Mouse (Mus musculus): Measurements from ENCODE around the gene Micu2. TPM values are rescaled to one million over a fixed set of nuclear protein-coding genes. Genes with fewer than 3 reads are reported as not detected.

The Micu2 gene
- polyA plus RNA-seq, 2 experiments: 13.6 to 25.6 TPM

DNA sequence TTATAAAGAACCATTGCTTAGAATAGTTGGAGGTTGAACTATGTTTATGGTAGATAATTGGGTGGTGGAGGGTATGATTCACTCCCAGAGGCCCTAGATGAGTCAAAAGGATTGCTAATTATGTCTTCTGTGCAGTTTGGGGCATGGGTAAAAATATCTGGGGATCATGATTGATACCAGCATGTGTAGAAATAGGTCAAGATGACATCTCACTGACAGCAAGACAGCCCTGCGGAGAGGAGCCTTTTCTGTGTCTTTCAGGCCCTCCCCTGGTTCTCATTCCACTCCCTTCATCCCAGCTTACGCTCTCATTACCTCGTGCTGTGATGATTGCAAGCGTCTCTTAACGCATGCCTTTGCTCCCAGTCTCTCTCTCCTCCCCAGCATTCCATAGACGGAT lies 4.8 kb upstream of the Micu2 start:
- Histone ChIP-seq H3K27ac (no peak overlapping the region), H3K9ac (replicated peaks) (no peak overlapping the region), H3K9me3 (ENCODE audit: control insufficient read depth, low read length) (peaks cover 3% of the 10 kb centered on the region; the same call in 1 of the 2 replicates), H3K36me3 (replicated peaks; ENCODE audit: control insufficient read depth, insufficient read depth, low read depth) (no peaks in the 10 kb centered on the region), H3K4me3 (ENCODE audit: insufficient read depth in 1 of 2, low read depth in 2 of 2, low read length in 2 of 2) (no peak overlapping the region), H3K27me3 (ENCODE audit: control insufficient read depth, insufficient read depth, low read length) (no peaks in the 10 kb centered on the region), H3K4me2 (ENCODE audit: low read depth) (no peak overlapping the region), H3K4me1 (replicated peaks; ENCODE audit: control insufficient read depth in 2 of 2, insufficient read depth in 2 of 2, low read length in 1 of 2) (peaks cover 3 to 5% of the 10 kb centered on the region in 2 experiments)
- 77% methylated on average over 6 of the region's 6 CpGs for WGBS (ENCODE audit: insufficient replicate concordance)
- ATAC-seq (ENCODE audit: insufficient read depth): no peak
- DNase-seq (ENCODE audit: low read depth in 3 of 3, low spot score in 3 of 3): no peak
- TF ChIP-seq EP300 (IDR thresholded peaks at IDR 0.05; ENCODE audit: low read depth) (no peak), CTCF (IDR thresholded peaks at IDR 0.05; ENCODE audit: low read depth) (no peak)

GRCm38 (mm10) chr14:58002161-58002560 lies 3.1 kb upstream of the Micu2 start:
- DNase-seq (ENCODE audit: low read depth in 3 of 3, low spot score in 3 of 3): no peak
- Histone ChIP-seq H3K27ac (no peak overlapping the region), H3K4me3 (ENCODE audit: insufficient read depth in 1 of 2, low read depth in 2 of 2, low read length in 2 of 2) (no peak overlapping the region), H3K9me3 (ENCODE audit: control insufficient read depth, low read length) (peaks cover 3% of the 10 kb centered on the region; the same call in 1 of the 2 replicates), H3K9ac (replicated peaks) (no peak overlapping the region), H3K4me2 (ENCODE audit: low read depth) (no peak overlapping the region), H3K4me1 (replicated peaks; ENCODE audit: control insufficient read depth in 2 of 2, insufficient read depth in 2 of 2, low read length in 1 of 2) (peaks cover 9 to 10% of the 10 kb centered on the region in 2 experiments), H3K36me3 (replicated peaks; ENCODE audit: control insufficient read depth, insufficient read depth, low read depth) (no peaks in the 10 kb centered on the region), H3K27me3 (ENCODE audit: control insufficient read depth, insufficient read depth, low read length) (no peaks in the 10 kb centered on the region)
- WGBS (ENCODE audit: insufficient replicate concordance): 63% methylated on average over 1 of the region's 1 CpGs
- no peak for TF ChIP-seq CTCF (IDR thresholded peaks at IDR 0.05; ENCODE audit: low read depth)
- no peak for TF ChIP-seq EP300 (IDR thresholded peaks at IDR 0.05; ENCODE audit: low read depth)
- ATAC-seq (ENCODE audit: insufficient read depth): no peak

- no peak for TF ChIP-seq CTCF (IDR thresholded peaks at IDR 0.05; ENCODE audit: low read depth)
- TF ChIP-seq EP300 (IDR thresholded peaks at IDR 0.05; ENCODE audit: low read depth): no peak
- H3K27ac ChIP-seq: no peak overlapping the region
- H3K9ac ChIP-seq (replicated peaks): no peak overlapping the region
- no peak for DNase-seq (ENCODE audit: low read depth in 3 of 3, low spot score in 3 of 3)
- peak overlapping the region; percentile 67 to 98 for H3K4me3 ChIP-seq (ENCODE audit: insufficient read depth in 1 of 2, low read depth in 2 of 2, low read length in 2 of 2)
- H3K4me1 ChIP-seq (replicated peaks; ENCODE audit: control insufficient read depth in 2 of 2, insufficient read depth in 2 of 2, low read length in 1 of 2): peaks cover 9 to 10% of the 10 kb centered on the region in 2 experiments
- WGBS (ENCODE audit: insufficient replicate concordance): 27% methylated on average over 5 of the region's 5 CpGs
- no peaks in the 10 kb centered on the region for H3K36me3 ChIP-seq (replicated peaks; ENCODE audit: control insufficient read depth, insufficient read depth, low read depth)
- no peak for ATAC-seq (ENCODE audit: insufficient read depth)
- H3K4me2 ChIP-seq (ENCODE audit: low read depth): peak overlapping the region; percentile 73
- no peaks in the 10 kb centered on the region for H3K27me3 ChIP-seq (ENCODE audit: control insufficient read depth, insufficient read depth, low read length)
- H3K9me3 ChIP-seq (ENCODE audit: control insufficient read depth, low read length): peaks cover 3% of the 10 kb centered on the region; the same call in 1 of the 2 replicates
Observed at GRCm38 (mm10) chr14:57999402-57999734, 306 bp upstream of the Micu2 start.

- WGBS (ENCODE audit: insufficient replicate concordance): 35% methylated on average over 1 of the region's 1 CpGs
- Histone ChIP-seq H3K36me3 (replicated peaks; ENCODE audit: control insufficient read depth, insufficient read depth, low read depth) (no peaks in the 10 kb centered on the region), H3K27me3 (ENCODE audit: control insufficient read depth, insufficient read depth, low read length) (no peaks in the 10 kb centered on the region), H3K4me2 (ENCODE audit: low read depth) (peak overlapping the region; percentile 24; the same call in 1 of the 2 replicates), H3K4me3 (ENCODE audit: insufficient read depth in 1 of 2, low read depth in 2 of 2, low read length in 2 of 2) (no peak overlapping the region), H3K27ac (no peak overlapping the region), H3K9me3 (ENCODE audit: control insufficient read depth, low read length) (peaks cover 3% of the 10 kb centered on the region; the same call in 1 of the 2 replicates), H3K4me1 (replicated peaks; ENCODE audit: control insufficient read depth in 2 of 2, insufficient read depth in 2 of 2, low read length in 1 of 2) (peaks cover 9 to 10% of the 10 kb centered on the region in 2 experiments), H3K9ac (replicated peaks) (no peak overlapping the region)
- TF ChIP-seq CTCF (IDR thresholded peaks at IDR 0.05; ENCODE audit: low read depth): no peak
- no peak for TF ChIP-seq EP300 (IDR thresholded peaks at IDR 0.05; ENCODE audit: low read depth)
- no peak for DNase-seq (ENCODE audit: low read depth in 3 of 3, low spot score in 3 of 3)
- ATAC-seq (ENCODE audit: insufficient read depth): no peak
Observed at GRCm38 (mm10) chr14:57997431-57997830, 1.6 kb downstream of the Micu2 start.

- Histone ChIP-seq H3K4me2 (ENCODE audit: low read depth) (no peak overlapping the region), H3K9me3 (ENCODE audit: control insufficient read depth, low read length) (peaks cover 3% of the 10 kb centered on the region; the same call in 1 of the 2 replicates), H3K27ac (no peak overlapping the region), H3K36me3 (replicated peaks; ENCODE audit: control insufficient read depth, insufficient read depth, low read depth) (no peaks in the 10 kb centered on the region), H3K4me3 (ENCODE audit: insufficient read depth in 1 of 2, low read depth in 2 of 2, low read length in 2 of 2) (no peak overlapping the region), H3K9ac (replicated peaks) (no peak overlapping the region), H3K4me1 (replicated peaks; ENCODE audit: control insufficient read depth in 2 of 2, insufficient read depth in 2 of 2, low read length in 1 of 2) (peaks cover 8 to 9% of the 10 kb centered on the region in 2 experiments), H3K27me3 (ENCODE audit: control insufficient read depth, insufficient read depth, low read length) (no peaks in the 10 kb centered on the region)
- 84% methylated on average over 3 of the region's 3 CpGs for WGBS (ENCODE audit: insufficient replicate concordance)
- TF ChIP-seq CTCF (IDR thresholded peaks at IDR 0.05; ENCODE audit: low read depth): peak; percentile 46
- no peak for TF ChIP-seq EP300 (IDR thresholded peaks at IDR 0.05; ENCODE audit: low read depth)
- peak in 1 of 3 experiments; percentile 9 for DNase-seq (ENCODE audit: low read depth in 3 of 3, low spot score in 3 of 3)
- no peak for ATAC-seq (ENCODE audit: insufficient read depth)
Observed at GRCm38 (mm10) chr14:57996210-57996609, 2.9 kb downstream of the Micu2 start.

Data from liver, embryonic 14.5 days (tissue).